Mouse (Mus musculus): Measurements from ENCODE around the gene Homez.

DNA sequence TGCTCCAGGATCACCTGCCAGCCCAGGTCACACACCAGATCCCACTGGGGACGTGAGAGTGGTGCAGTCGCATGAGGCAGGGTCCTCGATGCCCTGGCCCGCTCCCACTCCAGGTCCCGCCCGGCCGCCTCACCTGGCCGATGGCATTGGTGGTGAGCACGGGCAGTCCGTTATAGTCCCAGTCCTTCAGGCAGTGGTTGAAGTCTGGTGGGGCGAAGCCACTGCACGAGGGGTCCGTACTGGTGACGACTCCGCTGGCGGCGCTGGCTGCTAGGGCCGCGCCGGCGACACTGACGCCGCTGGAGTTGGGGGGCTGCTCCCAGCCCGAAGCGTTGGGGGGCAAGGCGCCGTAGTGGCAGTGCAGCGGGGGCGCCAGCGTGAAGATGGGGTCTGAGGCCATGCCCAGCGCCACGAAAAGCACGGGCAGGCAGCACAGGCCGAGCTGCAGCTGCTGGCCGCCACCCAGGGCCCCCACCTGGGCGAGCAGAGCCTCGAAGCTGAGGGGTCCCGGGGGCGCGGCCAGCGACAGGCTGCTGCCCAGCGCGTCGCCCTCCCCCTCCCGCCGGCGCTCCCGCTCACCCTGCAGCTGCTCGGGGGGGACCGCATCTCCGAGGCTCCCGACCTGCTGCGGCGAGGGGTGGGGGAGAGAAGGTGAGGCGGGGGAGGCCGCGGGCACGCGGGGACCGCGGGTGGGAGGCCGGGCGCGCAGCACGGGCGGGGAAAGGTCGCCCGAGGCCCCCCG is 41.5 kb upstream of the Homez start:
- TF ChIP-seq CTCF (IDR thresholded peaks at IDR 0.05; ENCODE audit: control insufficient read depth, insufficient read depth, insufficient replicate concordance, low read depth, low read length) (no peak), POLR2A (IDR thresholded peaks at IDR 0.05; ENCODE audit: control insufficient read depth, low read depth, low read length) (no peak)

All from testis, adult 2 months (tissue).